Mouse (Mus musculus): Measurements from ENCODE around the gene Leng8. TPM values are rescaled to one million over a fixed set of nuclear protein-coding genes. Genes with fewer than 3 reads are reported as not detected.
A peak's percentile ranks its signal among the peaks of the same experiment; 100 is the strongest.

Gene Leng8
- polyA plus RNA-seq, 1 experiment from 2014 or later: 20.1 TPM

GRCm38 (mm10) chr7:4117050-4117814, 19.6 kb upstream of the Leng8 start:
- Histone ChIP-seq H3K27ac (replicated peaks) (no peak overlapping the region), H3K9ac (no peak overlapping the region), H3K4me2 (no peak overlapping the region), H3K9me3 (replicated peaks) (no peaks in the 10 kb centered on the region), H3K4me3 (replicated peaks) (no peak overlapping the region), H3K27me3 (peaks cover 55% of the 10 kb centered on the region), H3K36me3 (replicated peaks) (no peaks in the 10 kb centered on the region), H3K4me1 (replicated peaks) (peaks cover 7% of the 10 kb centered on the region; the same call in 1 of the 2 replicates)
- no peak for ATAC-seq (ENCODE audit: insufficient read depth)
- WGBS (ENCODE audit: insufficient replicate concordance): 46% methylated on average over 8 of the region's 8 CpGs

- no peak within 1 kb of the TSS for H3K27ac ChIP-seq (replicated peaks)
- H3K4me1 ChIP-seq (replicated peaks): peaks cover 7% of the 10 kb centered on the region; the same call in 1 of the 2 replicates
- no peak for ATAC-seq (ENCODE audit: insufficient read depth)
- H3K4me2 ChIP-seq: peak within 1 kb of the TSS; percentile 33; the same call in 1 of the 2 replicates
- WGBS (ENCODE audit: insufficient replicate concordance): 2% methylated on average over 36 of the region's 37 CpGs
- no peaks in the 10 kb centered on the region for H3K9me3 ChIP-seq (replicated peaks)
- no peak within 1 kb of the TSS; the same call in 1 of the 2 replicates for H3K4me3 ChIP-seq (replicated peaks)
- no peak within 1 kb of the TSS for H3K9ac ChIP-seq
- no peaks in the 10 kb centered on the region for H3K36me3 ChIP-seq (replicated peaks)
- peaks cover 61% of the 10 kb centered on the region for H3K27me3 ChIP-seq
Observed at GRCm38 (mm10) chr7:4119344-4119902, 17.4 kb upstream of the Leng8 start, which contains the start of gene Ttyh1. Gene Ttyh1 (plus strand): TSS chr7:4119408.

DNA sequence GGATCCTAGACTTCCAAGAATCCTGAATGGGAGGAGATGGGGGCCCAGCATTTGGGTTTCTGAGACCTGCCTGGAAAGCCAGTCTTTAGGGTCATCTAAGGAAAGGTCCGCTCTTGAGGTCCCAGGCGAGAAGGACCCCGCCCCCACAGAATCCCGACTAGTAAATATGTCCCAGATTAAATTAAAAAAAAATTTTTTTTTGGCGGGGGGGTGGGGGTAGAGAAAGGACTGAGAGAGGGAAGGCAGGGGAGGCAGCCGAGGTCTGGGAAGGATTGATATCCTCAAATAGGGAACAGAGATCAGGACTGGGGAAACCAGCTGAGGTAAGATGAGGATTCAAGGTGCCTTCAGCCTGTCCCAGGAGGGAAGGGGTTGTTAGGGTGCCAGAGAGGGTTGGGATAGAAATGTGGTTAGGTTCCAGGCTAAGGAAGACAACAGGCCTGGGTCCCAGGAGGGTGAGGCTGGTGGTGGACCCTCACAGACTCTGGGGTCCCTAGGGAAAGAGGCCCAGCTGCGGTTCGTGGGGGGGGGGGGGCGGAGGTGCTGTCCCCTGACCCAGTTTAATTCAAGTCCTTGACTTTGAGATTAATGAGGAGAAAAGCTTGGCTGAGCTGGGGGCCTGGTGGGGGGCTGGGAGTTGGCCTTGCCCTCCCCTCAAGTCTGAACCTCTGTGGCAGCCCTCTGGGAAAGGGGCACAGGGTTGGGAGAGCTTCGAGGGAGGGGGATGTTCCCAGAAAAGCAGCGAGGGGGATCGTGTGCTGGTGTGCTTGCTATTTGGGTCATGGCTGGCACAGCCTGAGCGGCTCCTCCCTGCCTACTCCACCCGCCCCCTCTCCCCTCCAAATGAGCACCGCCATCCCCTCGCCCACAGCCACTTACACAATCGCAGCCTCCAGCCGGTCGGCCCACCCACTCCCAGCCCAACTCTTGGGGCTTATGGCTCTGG, 16.6 kb upstream of the Leng8 start:
- Histone ChIP-seq H3K4me1 (replicated peaks) (peaks cover 7% of the 10 kb centered on the region; the same call in 1 of the 2 replicates), H3K4me3 (replicated peaks) (no peak overlapping the region), H3K27me3 (peaks cover 61% of the 10 kb centered on the region), H3K4me2 (no peak overlapping the region), H3K9ac (no peak overlapping the region), H3K36me3 (replicated peaks) (no peaks in the 10 kb centered on the region), H3K27ac (replicated peaks) (no peak overlapping the region), H3K9me3 (replicated peaks) (no peaks in the 10 kb centered on the region)
- WGBS (ENCODE audit: insufficient replicate concordance): 18% methylated on average over 19 of the region's 19 CpGs
- ATAC-seq (ENCODE audit: insufficient read depth): no peak

DNA sequence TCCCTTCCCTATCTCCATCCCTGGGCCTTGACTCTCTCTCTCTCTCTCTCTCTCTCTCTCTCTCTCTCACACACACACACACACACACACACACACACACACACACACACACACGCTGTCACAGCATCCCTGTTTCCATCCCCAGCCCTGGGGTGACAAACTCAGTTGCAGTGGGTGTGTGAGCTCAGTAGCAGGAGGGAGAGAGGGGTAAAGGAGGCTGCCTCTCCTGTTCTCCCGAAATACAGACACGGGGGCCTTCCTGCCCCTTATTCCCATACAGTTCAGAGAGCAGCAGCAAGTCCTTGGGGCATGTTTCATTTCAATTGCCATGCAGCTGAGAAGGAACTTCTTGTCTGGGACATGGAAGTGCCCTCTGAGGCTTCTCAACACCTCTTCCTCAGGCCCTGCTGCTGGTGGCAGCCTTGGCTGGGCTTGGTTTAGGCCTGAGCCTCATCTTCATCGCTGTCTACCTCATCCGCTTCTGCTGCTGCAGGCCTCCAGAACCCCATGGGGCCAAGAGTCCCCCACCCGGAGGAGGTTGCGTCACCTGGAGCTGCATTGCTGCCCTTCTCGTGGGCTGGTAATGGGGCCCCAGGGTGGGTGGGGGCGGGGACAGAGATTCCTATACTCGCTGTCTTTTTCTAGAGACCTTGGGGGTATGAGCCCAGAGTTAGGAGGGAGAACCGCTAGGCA, 14.6 kb upstream of the Leng8 start:
- Histone ChIP-seq H3K4me3 (replicated peaks) (no peak overlapping the region), H3K9me3 (replicated peaks) (no peaks in the 10 kb centered on the region), H3K9ac (no peak overlapping the region), H3K36me3 (replicated peaks) (no peaks in the 10 kb centered on the region), H3K27ac (replicated peaks) (no peak overlapping the region), H3K27me3 (peaks cover 55% of the 10 kb centered on the region), H3K4me1 (replicated peaks) (peaks cover 7% of the 10 kb centered on the region; the same call in 1 of the 2 replicates), H3K4me2 (no peak overlapping the region)
- no peak for ATAC-seq (ENCODE audit: insufficient read depth)
- 40% methylated on average over 11 of the region's 11 CpGs for WGBS (ENCODE audit: insufficient replicate concordance)

DNA sequence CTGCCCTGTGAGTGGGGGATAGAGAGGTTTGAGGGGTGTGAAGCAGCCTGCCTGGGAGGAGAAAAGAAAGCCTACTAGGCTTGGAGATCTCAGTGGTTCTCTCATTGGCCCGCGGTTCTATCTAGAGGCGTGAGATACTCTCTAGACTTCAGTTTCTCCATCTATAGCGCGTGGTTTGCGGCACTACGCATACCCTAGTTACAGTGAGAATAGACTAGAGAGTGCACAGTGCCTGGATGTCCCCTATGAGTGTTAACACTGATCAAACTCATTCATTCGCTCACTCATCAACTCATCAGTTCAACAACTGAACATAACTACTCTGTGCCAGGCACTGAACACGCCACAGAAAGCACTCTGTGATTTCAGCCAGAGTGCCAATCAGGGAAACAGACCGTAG, 14.1 kb upstream of the Leng8 start:
- H3K9ac ChIP-seq: no peak overlapping the region
- H3K4me1 ChIP-seq (replicated peaks): peaks cover 7% of the 10 kb centered on the region; the same call in 1 of the 2 replicates
- H3K9me3 ChIP-seq (replicated peaks): no peaks in the 10 kb centered on the region
- no peak overlapping the region for H3K4me3 ChIP-seq (replicated peaks)
- H3K36me3 ChIP-seq (replicated peaks): no peaks in the 10 kb centered on the region
- peaks cover 51% of the 10 kb centered on the region for H3K27me3 ChIP-seq
- H3K4me2 ChIP-seq: no peak overlapping the region
- no peak overlapping the region for H3K27ac ChIP-seq (replicated peaks)
- no peak for ATAC-seq (ENCODE audit: insufficient read depth)
- WGBS (ENCODE audit: insufficient replicate concordance): 72% methylated on average over 10 of the region's 10 CpGs

DNA sequence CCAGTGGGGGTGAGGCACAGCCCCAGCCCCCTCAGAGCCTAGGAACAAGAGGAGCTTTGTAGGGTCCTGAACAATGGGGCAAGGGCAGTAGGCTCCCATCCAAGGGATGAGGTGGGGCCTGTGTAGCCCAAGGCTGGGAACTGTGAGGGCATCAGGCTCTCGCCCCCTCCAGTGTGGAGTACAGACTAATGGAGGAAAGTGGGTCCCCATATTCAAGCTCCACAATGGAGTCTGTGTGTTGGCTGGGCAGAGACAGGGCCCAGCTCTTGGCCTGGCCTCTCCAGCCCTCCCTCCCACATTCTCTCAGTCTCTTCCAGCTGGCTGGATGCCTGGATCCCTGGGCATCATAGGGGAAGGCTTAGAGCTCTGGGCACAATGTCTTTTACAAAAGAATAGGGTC, 13.1 kb upstream of the Leng8 start:
- Histone ChIP-seq H3K9ac (no peak overlapping the region), H3K27ac (replicated peaks) (no peak overlapping the region), H3K9me3 (replicated peaks) (no peaks in the 10 kb centered on the region), H3K4me3 (replicated peaks) (no peak overlapping the region), H3K36me3 (replicated peaks) (no peaks in the 10 kb centered on the region), H3K4me2 (no peak overlapping the region), H3K27me3 (peaks cover 43% of the 10 kb centered on the region), H3K4me1 (replicated peaks) (peaks cover 7% of the 10 kb centered on the region; the same call in 1 of the 2 replicates)
- 43% methylated on average over 1 of the region's 1 CpGs for WGBS (ENCODE audit: insufficient replicate concordance)
- no peak for ATAC-seq (ENCODE audit: insufficient read depth)

GRCm38 (mm10) chr7:4124315-4124759, 12.5 kb upstream of the Leng8 start:
- Histone ChIP-seq H3K36me3 (replicated peaks) (no peaks in the 10 kb centered on the region), H3K27me3 (peaks cover 37% of the 10 kb centered on the region), H3K4me3 (replicated peaks) (no peak overlapping the region), H3K27ac (replicated peaks) (no peak overlapping the region), H3K9me3 (replicated peaks) (no peaks in the 10 kb centered on the region), H3K4me2 (no peak overlapping the region), H3K4me1 (replicated peaks) (peaks cover 5% of the 10 kb centered on the region; the same call in 1 of the 2 replicates), H3K9ac (no peak overlapping the region)
- ATAC-seq (ENCODE audit: insufficient read depth): 0 out of 2 replicates have a peak, but pooled peaks have one; percentile 31
- WGBS (ENCODE audit: insufficient replicate concordance): 3% methylated on average over 10 of the region's 10 CpGs

DNA sequence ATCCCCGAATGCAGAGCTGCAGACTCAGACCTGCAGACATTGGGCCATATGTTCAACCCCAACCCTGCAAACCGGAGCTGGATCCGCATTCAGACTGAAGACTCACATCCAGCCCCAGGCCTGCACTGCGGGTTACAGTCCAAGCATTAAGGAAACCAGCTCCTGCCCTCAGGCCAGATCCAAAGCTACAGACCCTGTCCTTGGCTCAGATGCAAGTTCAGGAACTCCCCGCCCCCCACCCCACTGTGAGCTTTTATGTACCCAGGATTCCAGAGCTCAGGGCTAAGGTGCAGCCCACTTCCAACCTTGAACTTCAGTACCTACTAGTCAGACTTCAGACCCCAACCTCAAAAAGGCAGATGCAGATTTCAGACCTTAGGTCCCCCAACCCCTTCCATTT, 12.0 kb upstream of the Leng8 start:
- no peak for ATAC-seq (ENCODE audit: insufficient read depth)
- H3K4me3 ChIP-seq (replicated peaks): no peak overlapping the region
- no peak overlapping the region for H3K4me2 ChIP-seq
- peaks cover 32% of the 10 kb centered on the region for H3K27me3 ChIP-seq
- H3K36me3 ChIP-seq (replicated peaks): no peaks in the 10 kb centered on the region
- no peak overlapping the region for H3K27ac ChIP-seq (replicated peaks)
- no peak overlapping the region for H3K9ac ChIP-seq
- WGBS (ENCODE audit: insufficient replicate concordance): 26% methylated on average over 5 of the region's 5 CpGs
- no peaks in the 10 kb centered on the region for H3K4me1 ChIP-seq (replicated peaks)
- H3K9me3 ChIP-seq (replicated peaks): no peaks in the 10 kb centered on the region

DNA sequence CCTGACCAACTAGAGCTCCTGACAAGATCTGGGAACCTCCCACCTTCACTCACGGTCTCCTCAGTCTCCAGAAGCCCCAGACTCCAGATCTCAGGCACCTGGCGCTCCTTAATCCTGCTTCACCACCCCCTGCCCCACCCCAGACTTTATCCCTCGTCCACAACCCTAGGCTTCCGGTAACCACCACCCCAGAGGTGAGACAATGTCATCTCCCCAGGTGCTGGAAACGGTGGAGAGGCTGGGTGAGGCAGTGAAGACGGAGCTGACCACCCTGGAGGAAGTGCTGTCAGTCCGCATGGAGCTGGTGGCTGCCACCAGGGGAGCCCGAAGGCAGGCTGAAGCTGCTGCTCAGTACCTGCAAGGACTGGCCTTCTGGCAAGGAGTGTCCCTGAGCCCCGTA, 11.5 kb upstream of the Leng8 start:
- Histone ChIP-seq H3K27me3 (peaks cover 28% of the 10 kb centered on the region), H3K9me3 (replicated peaks) (no peaks in the 10 kb centered on the region), H3K9ac (no peak overlapping the region), H3K4me3 (replicated peaks) (no peak overlapping the region), H3K36me3 (replicated peaks) (no peaks in the 10 kb centered on the region), H3K27ac (replicated peaks) (no peak overlapping the region), H3K4me2 (no peak overlapping the region), H3K4me1 (replicated peaks) (no peaks in the 10 kb centered on the region)
- WGBS (ENCODE audit: insufficient replicate concordance): 21% methylated on average over 9 of the region's 9 CpGs
- no peak for ATAC-seq (ENCODE audit: insufficient read depth)

DNA sequence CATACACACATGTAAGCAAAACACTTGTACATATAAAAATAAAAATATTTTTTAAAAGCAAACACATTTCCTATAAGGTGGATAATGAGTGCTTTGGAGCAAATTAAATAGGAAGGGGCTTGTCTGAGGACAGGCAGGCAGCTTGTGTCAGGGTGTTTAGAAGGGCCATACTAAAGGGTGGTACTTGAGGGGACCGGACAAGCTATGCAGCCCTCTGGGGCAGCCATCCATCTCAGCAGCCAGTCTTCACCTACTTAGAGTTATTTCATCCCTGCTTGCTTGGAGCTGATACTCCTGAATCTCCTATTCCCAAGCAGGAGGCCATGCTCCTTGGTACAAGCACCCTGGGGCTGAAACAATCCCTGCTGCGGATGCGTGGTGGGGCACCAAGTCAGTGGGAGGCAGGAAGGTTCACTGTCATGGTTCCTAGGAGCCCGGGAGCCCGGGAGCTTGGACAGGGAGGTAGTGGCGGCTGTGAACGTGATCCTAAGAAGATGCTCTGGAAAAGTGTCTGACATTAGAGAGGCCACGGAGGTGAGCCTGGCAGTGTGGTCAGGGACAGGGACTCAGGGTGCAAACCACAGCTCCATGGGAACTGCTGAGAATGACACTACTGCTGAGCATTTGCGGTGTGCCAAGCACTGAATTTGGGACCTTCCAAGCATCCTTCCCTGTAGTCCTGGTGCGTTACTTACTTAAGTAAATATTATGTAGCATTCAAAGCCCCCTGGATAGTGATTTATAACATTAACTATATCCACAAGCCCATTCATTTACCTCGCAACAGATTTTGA, 9.7 kb upstream of the Leng8 start:
- ATAC-seq (ENCODE audit: insufficient read depth): no peak

More for the DNA sequence above, 9.7 kb upstream of the Leng8 start:
- H3K27me3 ChIP-seq: peaks cover 12% of the 10 kb centered on the region; the same call in 1 of the 2 replicates
- no peak overlapping the region for H3K9ac ChIP-seq
- no peak overlapping the region for H3K27ac ChIP-seq (replicated peaks)
- 65% methylated on average over 11 of the region's 11 CpGs for WGBS (ENCODE audit: insufficient replicate concordance)
- no peak overlapping the region for H3K4me3 ChIP-seq (replicated peaks)
- no peaks in the 10 kb centered on the region for H3K36me3 ChIP-seq (replicated peaks)
- H3K4me1 ChIP-seq (replicated peaks): 0 out of 2 replicates have a peak, but pooled peaks cover 7% of the 10 kb centered on the region
- no peaks in the 10 kb centered on the region for H3K9me3 ChIP-seq (replicated peaks)
- no peak overlapping the region for H3K4me2 ChIP-seq
